In the genomic region with DNA sequence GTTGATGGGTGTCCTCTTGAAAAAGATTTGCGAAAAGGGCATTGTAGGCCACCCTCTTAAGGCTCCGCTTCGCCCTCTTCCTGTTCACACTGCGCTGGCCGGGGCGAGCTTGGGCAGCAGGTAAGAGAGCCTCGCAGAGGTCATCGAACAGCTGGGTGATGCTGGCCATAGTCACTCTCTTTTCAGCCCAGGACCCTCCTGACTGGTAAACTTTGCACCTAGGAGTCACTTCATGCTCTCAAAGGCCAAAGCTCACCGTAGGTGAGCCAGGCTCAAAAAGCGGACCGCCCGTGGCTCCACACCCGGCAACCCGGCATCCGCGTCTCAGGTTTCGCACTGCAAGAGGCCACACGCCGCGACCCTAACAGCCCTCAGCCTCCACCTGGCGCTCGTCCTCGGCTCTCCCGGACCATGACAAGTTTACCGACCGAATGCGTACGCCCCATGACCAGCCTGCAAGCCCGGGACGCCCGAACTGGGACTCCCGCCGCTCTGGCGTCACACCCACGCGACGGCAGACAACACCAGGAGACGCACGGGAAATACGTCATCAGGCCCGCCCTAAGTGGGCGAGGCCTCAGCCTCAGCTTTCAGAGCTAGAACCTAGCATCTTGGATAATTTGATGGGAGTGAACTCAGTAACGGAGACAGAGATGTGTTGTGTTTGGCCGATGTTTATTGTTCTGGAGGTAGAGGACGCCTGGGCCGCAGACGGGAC, we compare ENCODE assay signal across 8 mouse cellular contexts. TPM values are rescaled to one million over a fixed set of nuclear protein-coding genes. Genes with fewer than 3 reads are reported as not detected.
DNase-seq lines count a peak whose midpoint lies in the region; ATAC-seq lines count a peak whose summit lies in the region.

A gene (minus strand): TSS at position 464 of the 718 bp plus-strand sequence.

- peak; percentile 84 for ATAC-seq in hindbrain, embryonic 13.5 days (ENCODE audit: low FRiP score)

- H3K27me3 ChIP-seq in hindbrain, embryonic 13.5 days: no peaks in the 10 kb centered on the region

- no peaks in the 10 kb centered on the region for H3K9me3 ChIP-seq in hindbrain, embryonic 13.5 days

- peak; percentile 99 for DNase-seq in NIH3T3 (ENCODE audit: low read depth)
- peak; percentile 98 for DNase-seq in cerebellum, postnatal 10 days
- DNase-seq in frontal cortex, postnatal 14 days (ENCODE audit: low spot score in 2 of 2): peak; percentile 91 to 92
- peak; percentile 95 to 97 for DNase-seq in layer of hippocampus, postnatal 25 days (ENCODE audit: extremely low spot score in 1 of 2, low spot score in 1 of 2)
- DNase-seq in lung, postnatal 25 days (ENCODE audit: low spot score): peak; percentile 94
- DNase-seq in retina, embryonic 14.5 days (ENCODE audit: low spot score): peak; percentile 96
- DNase-seq in thymus, postnatal 4 days: peak; percentile 96

- H3K4me2 ChIP-seq in hindbrain, embryonic 13.5 days: peak within 1 kb of the TSS; percentile 97

- H3K9ac ChIP-seq in hindbrain, embryonic 13.5 days: peak within 1 kb of the TSS; percentile 87

- peak within 1 kb of the TSS; percentile 86 for H3K4me3 ChIP-seq in hindbrain, embryonic 13.5 days

- H3K27ac ChIP-seq in hindbrain, embryonic 13.5 days: peak within 1 kb of the TSS; percentile 92

- peaks cover 21% of the 10 kb centered on the region for H3K36me3 ChIP-seq in hindbrain, embryonic 13.5 days

- under 1% methylated on average over 47 of the region's 47 CpGs for WGBS in hindbrain, embryonic 13.5 days

- peaks cover 53% of the 10 kb centered on the region for H3K4me1 ChIP-seq in hindbrain, embryonic 13.5 days (replicated peaks)

RNA-seq across cellular contexts. Expression of the gene that starts here (rescaled TPM):
- polyA plus RNA-seq in hindbrain, embryonic 13.5 days (2015; fragmentation: Nextera tagmentation; extraction: Ambion mirVana): 17.5 and 18.9 TPM in 2 replicates
- total RNA-seq in layer of hippocampus, postnatal 25 days (2021): 10 to 100 TPM; 29.0 to 29.9 TPM

Comparison
In these comparisons a context has a peak if more than half of its experiments do, and no peak if none do; other contexts are left out.
1. Peak in every context shown above with its lines: DNase-seq, ATAC-seq, H3K4me3 ChIP-seq and H3K27ac ChIP-seq.